Mouse (Mus musculus) heart, embryonic 16.5 days (tissue): Measurements from ENCODE around the gene Smim23. TPM values are rescaled to one million over a fixed set of nuclear protein-coding genes. Genes with fewer than 3 reads are reported as not detected.

Experiments used
- ATAC-seq: fragments of 200-750 bp; cut with Nextera tagmentation; replicated peaks from 2 replicates; pipeline ENCODE4 v1.8.0; 2017; ENCODE audit warnings: moderate number of reproducible peaks; ENCODE audit not compliant: insufficient read depth, low FRiP score; ENCODE audit errors: extremely low read depth
- H3K27ac ChIP-seq: fragments of 300-500 bp; sonication (generic); 2 replicates; pipeline ENCODE4 v1.5.1; 2014; ENCODE audit warnings: mild to moderate bottlenecking, low read length, control low read depth, moderate library complexity
- H3K27me3 ChIP-seq: fragments of 300-500 bp; sonication (generic); 2 replicates; pipeline ENCODE4 v1.6.1; 2014; ENCODE audit warnings: low read length, mixed read lengths; ENCODE audit not compliant: control insufficient read depth, insufficient read depth
- H3K36me3 ChIP-seq: fragments of 300-500 bp; sonication (generic); 2 replicates; pipeline ENCODE4 v1.6.1; 2014; ENCODE audit not compliant: control insufficient read depth, insufficient read depth
- H3K4me1 ChIP-seq: fragments of 300-500 bp; sonication (generic); 2 replicates; pipeline ENCODE4 v1.6.1; 2014; ENCODE audit warnings: low read length, mixed read lengths; ENCODE audit not compliant: control insufficient read depth, insufficient read depth
- H3K4me2 ChIP-seq: fragments of 300-500 bp; sonication (generic); 2 replicates; pipeline ENCODE4 v1.6.1; 2014; ENCODE audit warnings: low read depth, mild to moderate bottlenecking, control low read depth, low read length
- H3K4me3 ChIP-seq: fragments of 300-500 bp; sonication (generic); 2 replicates; pipeline ENCODE4 v1.5.1; 2014; ENCODE audit warnings: mild to moderate bottlenecking, control low read depth, low read length
- H3K9ac ChIP-seq: fragments of 300-500 bp; sonication (generic); 2 replicates; pipeline ENCODE4 v1.6.1; 2014; ENCODE audit warnings: low read length, control low read depth
- H3K9me3 ChIP-seq: fragments of 300-500 bp; sonication (generic); replicated peaks from 2 replicates; pipeline ENCODE4 v1.6.1; 2016; ENCODE audit warnings: low read length; ENCODE audit not compliant: control insufficient read depth
- WGBS: fragments of 180-500 bp; shearing (Covaris S2); extraction: QIAGEN DNeasy Blood & Tissue Kit; methylation state at CpG from one replicate; pipeline ENCODE4 v1.1.7; 2014; 5-methylcytosine and 5-hydroxymethylcytosine counted together
- polyA plus RNA-seq: library from polyadenylated mRNA; unstranded; fragments of >200 nt; fragmentation: Nextera tagmentation; extraction: Ambion mirVana; gene quantifications from 2 replicates; pipeline ENCODE4 v1.2.1, GENCODE M21; 2015

Smim23 gene
- polyA plus RNA-seq, 1 experiment from 2014 or later: not detected

- no peaks in the 10 kb centered on the region for H3K9me3 ChIP-seq
- H3K9ac ChIP-seq: no peak overlapping the region
- ATAC-seq: no peak
- no peaks in the 10 kb centered on the region for H3K27me3 ChIP-seq
- H3K4me1 ChIP-seq: peaks cover 9% of the 10 kb centered on the region
- no peaks in the 10 kb centered on the region for H3K36me3 ChIP-seq
- H3K4me2 ChIP-seq: no peak overlapping the region
- no peak overlapping the region for H3K27ac ChIP-seq
- no peak overlapping the region for H3K4me3 ChIP-seq
- 86% methylated on average over 5 of the region's 5 CpGs for WGBS
These were observed 38.2 kb downstream of the Smim23 start for GRCm38 (mm10) chr11:32786201-32786600.

- peaks cover 9% of the 10 kb centered on the region for H3K4me1 ChIP-seq
- no peak overlapping the region for H3K27ac ChIP-seq
- H3K27me3 ChIP-seq: no peaks in the 10 kb centered on the region
- no peaks in the 10 kb centered on the region for H3K36me3 ChIP-seq
- H3K4me3 ChIP-seq: no peak overlapping the region
- no peaks in the 10 kb centered on the region for H3K9me3 ChIP-seq
- no peak overlapping the region for H3K4me2 ChIP-seq
- no peak overlapping the region for H3K9ac ChIP-seq
- no peak for ATAC-seq
- 81% methylated on average over 6 of the region's 6 CpGs for WGBS
These were observed 38.7 kb downstream of the Smim23 start for GRCm38 (mm10) chr11:32785591-32786147.

DNA sequence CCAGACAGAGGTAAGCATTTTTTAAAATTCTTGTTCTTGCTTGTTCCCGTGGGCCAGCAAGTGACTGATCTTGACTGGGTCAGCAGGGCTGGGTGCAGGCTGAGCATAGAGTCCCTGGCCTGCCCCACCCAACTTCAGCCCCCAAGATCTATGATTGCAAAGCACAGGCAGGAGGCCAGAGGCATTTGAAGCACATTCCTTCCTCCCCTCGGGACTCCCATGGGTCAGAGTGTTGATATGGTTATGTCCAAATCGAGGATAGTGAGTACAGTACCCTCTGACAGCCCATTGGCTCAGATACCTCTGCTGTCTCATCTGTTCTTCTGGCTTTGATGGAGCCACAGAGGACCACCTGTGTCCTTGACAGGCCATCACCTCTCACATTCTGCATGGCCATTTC is 41.7 kb downstream of the Smim23 start:
- Histone ChIP-seq H3K4me1 (peaks cover 9% of the 10 kb centered on the region), H3K4me3 (no peak overlapping the region), H3K36me3 (no peaks in the 10 kb centered on the region), H3K4me2 (no peak overlapping the region), H3K27me3 (no peaks in the 10 kb centered on the region), H3K27ac (no peak overlapping the region), H3K9ac (no peak overlapping the region), H3K9me3 (no peaks in the 10 kb centered on the region)
- peak; percentile 60 for ATAC-seq
- 36% methylated on average over 3 of the region's 3 CpGs for WGBS

DNA sequence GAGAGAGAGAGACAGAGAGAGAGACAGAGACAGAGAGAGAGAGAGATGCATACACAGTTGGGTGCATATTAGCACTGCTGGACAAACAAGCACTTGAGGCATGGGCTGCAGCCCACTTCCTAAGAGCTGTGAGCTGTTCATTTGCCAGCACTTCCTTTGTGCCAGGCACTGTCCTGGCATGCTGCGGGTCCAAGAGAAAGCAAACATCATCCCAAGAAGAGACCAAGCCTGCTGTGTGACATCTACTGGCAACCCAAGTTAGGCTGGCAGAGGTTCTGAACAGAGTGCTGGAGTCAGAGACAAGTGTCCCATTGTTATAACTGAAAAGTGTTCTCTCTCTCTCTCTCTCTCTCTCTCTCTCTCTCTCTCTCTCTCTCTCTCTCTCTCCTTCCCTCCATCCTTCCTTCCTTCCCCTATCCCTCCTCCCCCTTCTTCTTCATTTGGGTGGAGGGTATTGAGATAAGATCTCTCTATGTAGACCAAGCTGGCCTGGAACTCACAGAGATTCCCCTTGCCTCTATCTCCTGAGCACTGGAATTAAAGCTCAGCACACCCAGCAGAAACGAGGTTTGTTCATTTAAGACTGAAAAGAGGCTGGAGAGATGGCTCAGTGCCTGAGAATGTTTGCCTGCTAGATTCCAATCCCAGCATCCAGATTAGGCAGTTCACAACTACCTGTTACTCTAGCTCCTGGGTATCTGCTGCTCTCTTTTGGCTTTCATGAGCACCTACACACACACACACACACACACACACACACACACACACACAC is 42.6 kb downstream of the Smim23 start:
- 42% methylated on average over 2 of the region's 2 CpGs for WGBS
- H3K4me2 ChIP-seq: no peak overlapping the region

DNA sequence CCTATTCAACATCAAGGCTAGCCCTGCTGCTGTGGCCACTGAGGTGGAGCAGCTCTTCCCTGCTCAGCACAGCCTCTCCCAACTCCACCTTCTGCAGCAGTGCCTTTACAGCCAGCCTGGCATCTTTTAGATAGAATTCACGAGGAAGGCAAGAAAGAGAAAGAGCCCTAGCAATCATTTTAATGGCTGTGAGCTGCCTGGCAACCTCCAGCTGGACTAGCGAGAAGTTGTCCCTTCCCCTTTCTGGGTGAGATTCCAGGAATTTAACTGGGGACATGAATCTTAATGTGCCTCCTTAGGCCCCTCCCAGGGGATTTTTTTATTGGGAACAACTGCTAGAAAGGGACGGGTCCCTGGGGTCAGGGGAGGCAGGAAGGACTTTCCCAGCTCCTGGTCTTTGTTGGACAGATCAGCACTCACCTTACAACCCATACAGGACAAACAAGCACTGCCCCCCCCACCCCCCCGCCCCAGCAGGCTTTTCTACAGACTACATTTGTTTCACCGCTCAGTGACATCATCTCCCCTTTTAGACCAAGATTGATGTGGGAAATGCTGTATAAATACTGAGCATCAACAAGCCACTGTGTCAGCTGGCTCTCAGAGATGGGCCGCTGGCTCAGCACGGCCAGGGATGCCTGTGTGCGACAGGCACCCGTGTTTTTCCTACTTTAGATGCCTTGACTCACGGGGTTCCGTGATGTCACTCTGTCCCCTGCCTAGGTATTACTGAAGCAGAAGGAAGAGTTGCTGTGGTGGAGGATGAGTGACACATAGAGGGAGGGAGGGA is 43.5 kb downstream of the Smim23 start:
- Histone ChIP-seq H3K9ac (no peak overlapping the region), H3K27ac (no peak overlapping the region), H3K27me3 (no peaks in the 10 kb centered on the region), H3K36me3 (no peaks in the 10 kb centered on the region), H3K4me1 (peaks cover 9% of the 10 kb centered on the region), H3K9me3 (0 out of 2 replicates have a peak, but pooled peaks cover 5% of the 10 kb centered on the region), H3K4me2 (no peak overlapping the region), H3K4me3 (no peak overlapping the region)
- 0 out of 2 replicates have a peak, but pooled peaks have one; percentile 18 for ATAC-seq
- WGBS: 33% methylated on average over 11 of the region's 11 CpGs

More for the DNA sequence above, 42.6 kb downstream of the Smim23 start:
- Histone ChIP-seq H3K27me3 (no peaks in the 10 kb centered on the region), H3K9me3 (no peaks in the 10 kb centered on the region), H3K9ac (no peak overlapping the region), H3K4me3 (no peak overlapping the region), H3K4me1 (peaks cover 9% of the 10 kb centered on the region), H3K36me3 (no peaks in the 10 kb centered on the region), H3K27ac (no peak overlapping the region)
- ATAC-seq: no peak

DNA sequence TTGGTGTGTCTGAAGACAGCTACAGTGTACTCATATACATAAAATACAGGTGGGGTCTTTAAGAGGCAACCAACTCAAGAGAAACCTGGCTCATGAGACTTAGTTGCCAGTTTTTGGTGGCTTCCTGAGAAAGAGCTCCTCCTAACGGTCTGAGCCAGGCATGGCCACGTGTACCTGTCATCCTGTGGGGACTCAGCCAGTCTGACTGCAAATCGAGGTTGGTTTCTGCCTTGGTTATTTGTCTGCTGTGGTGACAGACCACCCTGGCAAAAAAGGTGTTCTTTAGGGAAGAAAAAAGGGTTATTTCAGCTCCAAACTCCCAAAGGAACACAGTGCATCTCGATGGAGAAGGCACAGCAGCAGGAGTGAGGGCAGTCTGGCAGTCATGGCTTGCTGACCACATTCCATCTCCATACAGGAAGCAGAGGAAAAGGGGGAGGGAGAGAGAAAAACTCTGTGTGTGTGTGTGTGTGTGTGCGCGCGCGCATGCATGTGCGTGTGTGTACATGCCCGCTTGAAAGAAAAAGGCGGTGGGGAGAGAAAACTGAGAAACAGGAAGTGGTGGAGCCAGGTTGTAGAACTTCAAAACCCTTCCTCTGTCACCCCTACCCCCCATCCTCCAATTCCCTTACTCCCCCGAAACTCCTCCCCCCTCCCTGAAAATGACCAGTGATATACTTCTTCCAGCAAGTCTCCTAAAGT is 55.6 kb downstream of the Smim23 start:
- no peak overlapping the region for H3K9ac ChIP-seq
- no peak overlapping the region for H3K27ac ChIP-seq
- no peak for ATAC-seq
- H3K9me3 ChIP-seq: no peaks in the 10 kb centered on the region
- H3K27me3 ChIP-seq: no peaks in the 10 kb centered on the region
- no peak overlapping the region for H3K4me3 ChIP-seq
- H3K4me1 ChIP-seq: no peaks in the 10 kb centered on the region
- no peak overlapping the region for H3K4me2 ChIP-seq
- WGBS: 73% methylated on average over 12 of the region's 12 CpGs
- no peaks in the 10 kb centered on the region for H3K36me3 ChIP-seq

Other genes starting within 250 kb of the Smim23 start
- 63.5 and 70.5 TPM in 2 replicates for gene Fbxw11, start 181.9 kb downstream of the Smim23 start, polyA plus RNA-seq